Mouse (Mus musculus): ENCODE measurements around the gene Olfr68.
"Not testable (repeated sequence)": the region's sequence is repeated elsewhere in the genome, so short reads cannot be mapped to it uniquely, and the experiment has no call there.

The Olfr68 gene

GRCm38 (mm10) chr7:103767687-103768086, 11.8 kb downstream of the Olfr68 start:
- DNase-seq (ENCODE audit: low spot score in 2 of 2): not testable (repeated sequence)

GRCm38 (mm10) chr7:103762212-103762611, 17.3 kb downstream of the Olfr68 start:
- DNase-seq (ENCODE audit: low spot score in 2 of 2): not testable (repeated sequence)

- no peak for DNase-seq (ENCODE audit: low spot score in 2 of 2)
Observed at GRCm38 (mm10) chr7:103757233-103757632, 22.3 kb downstream of the Olfr68 start, which contains the start of gene Olfr630. Gene Olfr630 (minus strand): TSS chr7:103757333.

GRCm38 (mm10) chr7:103744843-103745242, 34.7 kb downstream of the Olfr68 start, which contains the start of gene Olfr629:
Gene Olfr629 (minus strand): TSS chr7:103744943.
- DNase-seq (ENCODE audit: low spot score in 2 of 2): no peak

- no peak for DNase-seq (ENCODE audit: low spot score in 2 of 2)
Observed at GRCm38 (mm10) chr7:103730074-103730473, 49.4 kb downstream of the Olfr68 start, which contains the start of gene Olfr628. Gene Olfr628 (plus strand): TSS chr7:103730374.

Data from urinary bladder, postnatal 36 days (tissue).